Mouse (Mus musculus) hematopoietic stem cell, adult 5-6 weeks (primary cell): ENCODE measurements around the gene Ccdc189. TPM values are rescaled to one million over a fixed set of nuclear protein-coding genes. Genes with fewer than 3 reads are reported as not detected.
"Not testable (repeated sequence)": the region's sequence is repeated elsewhere in the genome, so short reads cannot be mapped to it uniquely, and the experiment has no call there.

Experiments
- ATAC-seq, 2 experiments: fragments of 125-278 bp in 1 of 2; replicated peaks in 1 of 2; 2 replicates each; pipeline ENCODE4 v1.8.0; 2016 to 2017; ENCODE audit warnings: inconsistent platforms in 2 of 2, mild to moderate bottlenecking in 2 of 2, moderate number of reproducible peaks in 2 of 2, low read depth in 1 of 2, moderate TSS enrichment in 1 of 2; ENCODE audit not compliant: low FRiP score in 2 of 2, poor library complexity in 2 of 2, severe bottlenecking in 2 of 2, insufficient read depth in 1 of 2, low TSS enrichment in 1 of 2
- total RNA-seq: library from RNA; stranded (forward); fragments of 172-1452, 232-1000 nt; gene quantifications from 2 replicates; pipeline ENCODE4 v1.2.3, GENCODE M21; 2017

The Ccdc189 gene
- 3.6 and 8.4 TPM in 2 replicates for total RNA-seq

DNA sequence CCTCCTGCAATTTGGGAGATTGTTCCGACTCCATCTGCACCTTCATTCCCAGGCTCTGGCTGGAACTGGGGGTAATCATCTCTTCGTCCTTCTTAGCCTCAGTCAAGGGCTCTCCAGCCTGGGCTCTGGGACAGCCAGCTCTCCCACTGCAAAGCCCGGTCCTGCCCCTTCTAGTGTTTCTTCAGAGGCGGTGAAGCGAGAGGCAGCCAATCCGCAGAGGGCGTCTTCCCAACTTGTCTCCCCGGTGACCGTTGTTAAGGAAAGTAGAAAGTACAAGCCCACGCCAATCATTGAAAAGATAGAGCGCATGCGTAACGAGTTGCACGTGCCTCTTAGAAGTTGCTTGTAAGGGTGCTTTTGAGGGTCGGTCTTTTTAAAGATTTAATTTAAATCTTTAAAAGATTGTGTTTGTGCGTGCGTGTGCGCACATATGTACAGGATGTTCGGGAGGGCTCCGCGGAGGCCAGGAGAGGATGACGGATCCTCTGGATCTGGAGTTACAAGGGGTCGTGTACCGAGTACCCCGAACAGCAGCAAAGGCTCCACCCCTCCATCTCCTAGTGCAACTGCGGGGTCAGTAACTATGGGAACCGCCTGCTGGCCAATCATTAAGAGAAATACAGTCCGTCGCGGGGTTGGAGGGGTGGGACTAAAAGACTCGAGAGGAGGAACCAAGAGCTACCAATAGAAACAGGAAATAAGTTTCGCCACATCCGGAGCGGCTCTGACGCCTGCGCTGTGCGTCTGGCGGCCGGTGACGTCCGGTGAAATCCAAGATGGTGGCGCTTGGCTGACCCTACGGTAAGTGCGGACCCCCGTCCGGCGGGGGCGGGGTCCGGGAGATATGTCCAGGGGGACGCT, at the start of gene Ccdc189, which contains the start of gene Rnf40:
Gene Ccdc189, minus strand, starts transcription at position 585 of the 861 bp plus-strand sequence.
Gene Rnf40, plus strand, starts transcription at position 757 of the 861 bp plus-strand sequence.
- peak; percentile 93 to 94 for ATAC-seq

DNA sequence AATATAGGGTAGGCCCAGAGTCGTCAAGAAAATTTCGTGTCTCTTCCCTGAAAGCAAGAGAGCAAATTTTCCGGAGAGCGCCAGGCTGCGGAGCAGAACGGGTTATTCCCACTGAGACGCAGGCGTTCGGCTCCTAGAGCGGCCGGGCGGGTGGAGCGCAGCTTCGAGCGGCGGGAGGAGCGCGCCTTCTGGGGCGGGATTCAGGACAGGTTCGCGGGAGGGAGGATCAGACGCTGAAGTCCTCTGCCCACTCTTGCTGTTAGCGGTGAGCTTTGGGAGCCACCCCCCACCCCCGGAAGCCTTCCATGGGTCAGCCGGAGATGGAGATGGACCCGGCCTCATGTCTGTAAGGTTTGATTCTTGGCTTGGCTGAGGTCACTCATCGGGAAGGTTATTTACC, 48.6 kb upstream of the Ccdc189 start:
- ATAC-seq: peak; percentile 32 to 60; a peak in 1 of 4 replicates

DNA sequence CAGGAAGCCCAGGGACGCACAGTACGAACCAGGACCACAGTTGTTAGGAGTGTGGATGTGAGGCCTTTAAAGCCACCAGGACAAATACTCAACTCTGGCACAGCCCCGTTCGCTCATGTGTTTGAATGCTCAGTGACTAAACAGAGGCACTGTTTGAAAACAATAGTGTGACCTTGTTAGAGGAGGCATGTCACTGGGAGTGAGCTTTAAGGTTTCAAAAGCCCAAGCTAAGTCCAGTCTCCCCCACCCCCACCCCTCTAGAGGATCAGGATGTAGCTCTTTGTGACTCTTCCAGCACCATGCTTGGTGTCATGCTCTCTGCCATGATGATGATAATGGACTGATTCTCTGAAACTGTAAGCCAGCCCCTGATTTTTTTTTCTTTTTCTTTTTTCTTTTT, 43.0 kb upstream of the Ccdc189 start:
- no peak for ATAC-seq

DNA sequence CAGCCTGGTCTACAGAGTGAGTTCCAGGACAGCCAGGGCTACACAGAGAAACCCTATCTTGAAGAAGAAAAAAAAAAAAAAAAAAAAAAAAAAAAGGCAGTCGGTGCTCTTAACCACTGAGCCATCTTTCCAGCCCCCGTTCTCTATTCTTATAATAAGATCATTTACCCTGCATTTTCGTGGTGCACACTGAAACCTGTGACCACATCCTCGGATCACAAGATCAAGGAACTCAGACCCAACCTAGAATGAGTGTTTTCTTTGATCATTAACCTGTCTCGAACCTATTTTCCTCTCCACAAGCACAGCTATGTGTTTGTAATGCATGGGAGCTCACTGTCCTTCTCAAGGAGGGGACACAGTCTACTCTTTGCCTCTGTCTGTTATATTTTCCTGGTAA, 40.3 kb upstream of the Ccdc189 start:
- no peak for ATAC-seq

DNA sequence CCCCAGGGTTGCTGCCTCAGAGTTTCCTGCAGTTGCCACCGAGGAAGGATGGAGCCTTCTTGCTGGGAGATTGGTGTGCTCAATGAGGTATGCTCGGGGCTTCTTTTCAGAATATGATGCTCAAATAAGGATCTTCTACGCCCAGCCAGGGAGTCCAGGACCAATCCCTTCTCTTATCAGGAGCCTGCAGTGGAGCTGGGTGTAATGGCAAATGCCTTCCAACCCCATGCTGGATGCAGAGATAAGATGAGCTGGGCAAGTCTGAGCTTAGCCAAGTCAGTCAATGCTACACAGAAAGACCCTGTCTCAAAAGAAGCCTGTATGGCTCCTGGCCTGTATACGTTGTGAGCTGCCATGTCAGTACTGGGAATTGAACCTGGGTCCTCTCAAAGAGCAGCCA, 38.1 kb upstream of the Ccdc189 start:
- ATAC-seq: peak in 1 of 2 experiments; percentile 17; a peak in 2 of 4 replicates

DNA sequence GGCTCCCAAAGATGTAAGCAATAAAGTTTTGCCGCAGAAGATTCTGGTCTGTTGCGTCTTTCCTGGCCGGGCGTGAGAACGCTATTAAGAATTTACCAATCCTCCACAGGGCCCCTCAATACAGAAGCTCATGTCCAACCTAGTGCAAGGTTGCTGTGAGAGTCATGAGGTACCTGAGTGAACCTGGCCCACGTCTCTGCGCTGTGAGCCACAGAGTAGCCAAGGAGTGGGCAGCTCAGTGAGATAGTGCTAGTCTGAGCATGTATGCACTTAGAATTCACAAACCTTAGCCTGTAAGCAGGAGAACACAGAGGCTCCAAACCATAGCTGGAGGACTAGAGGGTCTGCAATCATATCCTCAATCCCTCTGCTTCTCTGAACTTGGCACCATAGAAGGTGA, 37.6 kb upstream of the Ccdc189 start:
- no peak for ATAC-seq

DNA sequence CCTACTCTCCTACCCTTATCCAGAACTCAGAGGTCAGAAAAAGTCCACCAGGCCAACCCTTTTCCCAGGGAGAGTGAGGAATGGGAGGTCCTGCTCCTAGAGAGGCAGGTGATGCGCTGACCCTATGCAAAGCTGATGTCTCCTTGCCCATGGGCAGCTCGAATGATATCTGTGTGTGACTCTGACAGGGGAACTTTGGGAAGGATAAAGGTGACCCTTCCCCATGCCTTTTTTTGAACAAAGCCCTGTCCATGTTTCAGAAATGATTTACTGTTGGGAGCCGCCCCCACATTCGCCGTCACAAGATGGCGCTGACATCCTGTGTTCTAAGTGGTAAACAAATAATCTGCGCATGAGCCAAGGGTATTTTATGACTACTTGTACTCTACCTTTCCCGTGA, 30.0 kb upstream of the Ccdc189 start:
- ATAC-seq: not testable (repeated sequence)

DNA sequence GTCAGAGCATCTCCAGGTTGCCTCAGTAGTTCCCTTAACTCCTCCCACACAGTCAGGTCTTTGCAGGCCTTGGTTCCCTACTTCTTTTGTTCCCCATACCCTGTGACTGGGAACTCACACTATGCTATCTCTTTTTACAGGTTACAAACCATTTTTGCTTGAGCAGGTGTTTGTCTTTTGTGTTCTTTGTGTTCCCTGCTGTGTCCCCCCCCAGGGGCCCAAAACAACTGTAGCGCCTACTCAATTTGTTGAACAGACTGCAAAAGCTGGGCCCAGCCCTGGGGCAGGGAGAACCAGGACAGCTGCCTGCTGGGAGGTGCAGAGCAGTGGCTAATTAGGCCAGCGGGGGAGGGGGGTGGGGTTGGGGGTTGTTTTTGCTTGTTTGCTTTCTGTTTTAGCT, 29.6 kb upstream of the Ccdc189 start:
- ATAC-seq: no peak

DNA sequence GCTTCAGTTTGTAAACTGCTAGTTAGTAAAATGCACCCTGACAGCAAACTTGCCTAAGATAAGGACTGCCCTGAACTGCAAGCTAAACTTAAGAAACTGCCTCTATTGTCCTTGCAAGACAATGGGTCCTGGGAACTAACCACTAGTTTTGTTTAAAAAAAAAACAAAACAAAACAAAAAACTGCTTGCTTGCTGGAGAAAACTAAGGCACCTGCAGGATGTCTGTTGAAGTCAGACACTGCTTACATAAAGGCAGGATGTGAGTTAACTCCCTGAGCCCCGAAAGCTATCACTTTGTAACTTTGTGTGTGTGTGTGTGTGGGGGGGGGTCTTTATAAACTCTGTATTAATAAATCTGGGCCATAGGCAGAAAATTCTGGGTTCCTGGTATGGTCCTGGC, 28.5 kb upstream of the Ccdc189 start:
- ATAC-seq: no peak

DNA sequence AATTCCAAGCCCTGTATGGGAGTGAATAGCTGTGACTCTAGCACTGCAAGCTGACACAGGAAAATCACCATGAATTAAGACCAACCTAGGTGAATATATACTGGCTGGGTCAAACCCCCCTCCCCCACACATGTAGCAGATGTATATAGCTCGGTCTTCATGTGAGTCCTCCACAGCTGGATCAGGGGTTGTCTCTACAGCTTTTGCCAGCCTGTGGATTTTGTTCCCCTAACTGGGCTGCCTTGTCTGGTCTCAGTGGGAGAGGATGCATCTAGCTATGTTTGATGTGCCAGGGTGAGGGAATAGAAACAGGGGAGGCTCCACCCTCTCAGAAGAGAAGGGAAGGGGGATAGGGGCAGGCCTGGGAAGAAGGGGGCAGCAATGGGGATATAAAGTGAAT, 27.9 kb upstream of the Ccdc189 start:
- no peak for ATAC-seq

DNA sequence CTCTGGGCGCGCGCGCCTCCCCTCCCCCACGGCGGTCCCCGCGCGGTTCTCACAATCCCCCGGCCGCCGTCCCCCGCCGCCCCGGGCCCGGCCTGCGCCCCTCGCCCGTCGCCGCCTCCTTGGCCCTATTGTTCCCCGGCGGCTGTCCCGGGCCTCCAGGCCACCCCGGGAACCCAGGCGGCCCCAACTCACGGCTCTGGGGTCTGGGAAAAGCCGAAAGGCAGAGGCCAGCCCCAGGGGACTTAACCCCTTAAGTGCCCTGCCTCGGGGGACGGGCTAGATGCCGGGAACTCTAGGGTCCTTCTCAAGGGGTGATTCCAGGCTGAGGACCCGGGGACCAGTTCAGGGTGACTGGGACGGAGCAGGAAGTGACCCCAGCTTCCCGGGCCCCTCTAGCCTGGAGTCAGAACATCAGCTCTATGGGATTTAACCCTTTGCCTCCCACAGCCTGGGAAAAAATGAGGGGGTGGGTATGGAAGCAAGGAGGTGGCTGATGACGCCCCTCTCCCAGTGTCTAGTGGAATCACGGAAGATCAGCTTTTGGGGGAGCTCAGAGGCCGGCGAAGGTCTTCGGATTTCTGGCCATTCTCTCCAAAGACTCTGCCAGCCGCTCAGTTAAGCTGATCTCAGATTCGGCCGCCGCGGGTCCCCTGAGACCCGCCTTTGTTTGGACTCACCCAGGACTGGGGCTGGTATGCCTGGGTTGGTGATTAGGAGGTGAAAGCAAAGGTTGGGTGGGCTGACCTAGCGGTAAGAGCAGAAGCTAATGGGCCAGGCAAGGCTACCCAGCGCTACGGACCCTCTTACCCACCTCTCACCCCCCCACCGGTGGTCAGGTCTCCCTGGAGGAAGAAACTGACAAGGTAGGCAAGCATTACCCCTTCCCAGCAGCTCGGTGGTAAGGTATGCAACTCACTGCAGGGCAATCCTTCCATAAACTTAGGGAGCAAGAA, 26.8 kb upstream of the Ccdc189 start, which contains the start of gene Zfp629:
Gene Zfp629, minus strand, starts transcription at position 907 of the 953 bp plus-strand sequence.
- ATAC-seq: peak; percentile 44 to 61

DNA sequence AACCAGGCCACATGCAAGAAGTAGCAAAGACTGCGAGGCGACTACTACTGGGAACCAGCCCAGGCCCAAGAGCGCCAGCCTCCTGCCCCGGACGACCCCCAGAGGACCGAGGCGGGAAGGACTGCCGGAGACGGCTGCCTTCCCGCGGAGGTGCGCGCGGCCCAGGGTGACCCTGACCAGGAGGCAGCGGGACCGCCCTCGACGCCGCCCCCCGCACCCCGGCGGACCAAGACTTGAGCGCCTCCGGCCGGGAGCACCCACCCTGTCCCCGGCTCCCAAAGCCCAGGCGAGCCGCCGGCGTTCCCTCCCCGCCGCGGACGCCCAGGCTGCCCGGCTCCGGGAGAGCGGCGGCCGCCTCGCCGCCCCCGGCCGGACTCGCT, 26.1 kb upstream of the Ccdc189 start:
- ATAC-seq: peak; percentile 30 to 40; a peak in 1 of 4 replicates

DNA sequence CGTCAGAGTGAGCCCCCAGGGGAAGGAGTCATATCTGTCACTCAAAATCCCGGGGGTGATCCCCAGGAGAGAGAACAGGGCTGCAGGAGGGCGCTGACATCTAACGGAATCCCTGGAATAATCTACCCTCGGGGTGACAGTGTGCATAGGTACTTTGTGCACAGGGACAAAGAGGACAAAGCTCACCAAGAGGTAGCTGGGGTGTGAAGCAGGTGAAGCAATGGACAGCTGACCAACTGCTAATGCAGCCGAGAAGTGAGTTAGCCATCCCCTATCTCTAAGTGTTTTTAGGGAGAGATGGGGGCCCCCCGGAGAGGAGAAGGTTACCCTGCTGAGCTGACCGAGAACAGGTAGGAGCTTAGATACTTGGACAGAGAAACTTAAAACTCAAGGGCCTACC, 25.7 kb upstream of the Ccdc189 start:
- no peak for ATAC-seq

DNA sequence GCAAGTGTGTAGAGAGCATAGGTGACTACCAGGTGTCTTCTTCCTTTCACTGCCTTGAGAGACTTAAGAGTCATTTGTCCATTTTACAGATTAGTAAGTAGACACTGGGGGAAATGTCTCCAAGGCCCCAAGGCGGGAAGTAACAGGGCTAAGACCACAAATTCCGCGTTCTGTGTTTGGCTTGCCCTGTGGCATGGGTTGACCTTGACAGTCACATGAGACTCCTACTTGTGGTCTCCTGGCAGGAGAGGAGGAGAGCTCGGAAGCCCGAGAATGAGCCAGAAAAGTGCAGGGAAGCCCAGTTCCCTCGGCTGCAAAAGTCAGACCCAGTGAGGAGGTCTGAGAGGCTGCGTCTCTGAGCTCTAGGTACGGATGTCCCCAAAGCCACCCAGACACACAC, 25.1 kb upstream of the Ccdc189 start:
- ATAC-seq: no peak

DNA sequence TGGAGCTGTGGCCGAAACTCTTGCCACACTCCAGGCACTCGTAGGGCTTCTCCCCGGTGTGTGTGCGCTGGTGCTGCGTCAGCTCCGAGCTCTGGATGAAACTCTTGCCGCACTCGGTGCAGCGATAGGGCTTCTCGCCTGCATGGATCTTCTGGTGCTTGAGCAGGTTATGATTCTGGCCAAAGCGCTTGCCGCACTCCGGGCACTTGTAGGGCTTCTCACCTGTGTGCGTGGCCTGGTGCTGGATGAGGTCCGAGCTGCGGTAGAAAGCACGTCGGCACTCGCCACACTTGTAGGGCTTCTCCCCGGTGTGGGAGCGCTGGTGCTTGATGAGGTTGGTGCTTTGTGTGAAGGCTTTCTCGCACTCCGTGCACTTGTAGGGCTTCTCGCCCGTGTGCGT, 23.2 kb upstream of the Ccdc189 start:
- no peak for ATAC-seq

DNA sequence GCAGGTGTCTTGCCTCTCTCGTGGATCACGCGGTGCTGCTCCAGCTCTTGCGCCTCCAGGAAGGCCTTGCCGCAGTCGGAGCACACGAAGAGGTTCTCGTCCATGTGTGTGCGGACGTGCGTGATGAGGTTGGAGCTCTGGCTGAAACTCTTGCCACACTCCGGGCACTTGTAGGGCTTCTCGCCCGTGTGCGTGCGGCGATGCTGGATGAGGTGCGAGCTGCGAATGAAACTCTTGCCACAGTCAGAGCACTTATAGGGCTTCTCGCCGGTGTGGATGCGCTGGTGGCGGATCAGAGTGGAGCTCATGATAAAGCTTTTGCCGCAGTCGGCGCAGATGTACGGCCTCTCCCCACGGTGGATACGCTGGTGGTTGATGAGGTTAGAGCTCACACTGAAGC, 22.6 kb upstream of the Ccdc189 start:
- no peak for ATAC-seq

DNA sequence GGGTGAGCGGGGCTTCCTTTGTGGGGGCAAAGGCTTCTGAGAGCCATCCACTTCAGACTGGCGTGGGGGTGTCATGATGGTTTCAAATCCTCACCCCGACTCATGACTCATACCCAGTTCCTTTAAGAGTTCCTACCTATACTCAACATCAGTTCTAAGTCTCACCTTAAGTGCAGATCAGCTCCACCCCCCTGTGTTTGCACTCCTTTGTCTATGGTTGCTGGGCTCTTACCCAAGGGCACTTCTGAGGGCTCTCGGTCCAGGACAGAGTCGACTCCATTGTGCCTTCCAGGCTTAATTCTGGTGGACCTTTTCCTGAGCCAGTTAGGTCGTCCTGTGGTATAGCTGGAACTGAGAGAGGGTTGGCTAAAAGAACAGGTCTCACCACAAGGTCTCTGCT, 18.8 kb upstream of the Ccdc189 start:
- no peak for ATAC-seq

DNA sequence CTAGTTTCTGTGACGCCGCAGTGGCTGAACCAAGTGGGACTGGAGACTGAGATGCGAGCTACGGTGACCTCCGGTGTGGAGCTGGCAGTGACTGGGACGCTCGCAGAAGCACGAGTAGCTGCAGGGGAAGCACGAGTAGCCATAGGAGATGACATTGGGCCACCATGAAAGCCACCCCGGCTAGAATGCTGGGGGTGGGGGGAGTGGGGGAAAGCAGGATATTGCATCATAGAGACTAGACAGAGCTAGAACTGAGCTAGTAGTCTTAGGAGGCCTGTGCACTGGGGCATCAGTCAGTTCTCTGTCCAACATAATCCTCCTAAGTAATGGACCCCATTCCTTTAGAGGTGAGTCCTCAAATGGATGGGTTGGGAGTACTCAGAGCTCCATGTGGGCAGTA, 15.9 kb upstream of the Ccdc189 start:
- ATAC-seq: no peak
